Mouse (Mus musculus): Measurements from ENCODE around the gene Rreb1. TPM values are rescaled to one million over a fixed set of nuclear protein-coding genes. Genes with fewer than 3 reads are reported as not detected.

Rreb1 gene
- polyA plus RNA-seq, 1 experiment from 2014 or later = 4.8 TPM

DNA sequence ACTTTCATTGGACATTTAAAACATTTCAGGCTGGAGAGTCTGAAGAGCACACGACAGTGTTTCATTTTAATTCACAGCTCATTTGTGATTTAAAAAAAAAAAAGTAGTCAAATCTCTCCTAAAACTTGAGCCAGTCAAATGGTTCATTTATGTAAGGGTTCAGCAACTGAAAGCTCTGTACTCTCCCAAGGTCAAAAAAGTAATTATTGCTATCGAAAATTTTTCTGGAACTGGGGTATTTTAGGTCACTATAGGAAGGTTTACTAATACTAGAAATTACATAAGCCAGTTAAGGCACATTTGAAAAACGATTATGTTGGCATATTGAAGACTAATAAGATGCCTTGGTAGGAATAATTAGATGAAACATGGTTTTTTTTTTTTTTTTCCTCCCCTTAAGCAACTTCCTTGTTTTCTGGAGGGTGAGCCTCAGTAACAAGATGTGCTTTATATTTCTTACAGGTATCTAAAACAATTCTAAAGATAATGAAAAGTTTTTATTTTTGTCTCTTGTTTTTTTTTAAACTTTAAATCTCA, 77.1 kb downstream of the Rreb1 start:
- DNase-seq (no peak), ATAC-seq (ENCODE audit: low read depth) (no peak)
- Histone ChIP-seq H3K27me3 (no peaks in the 10 kb centered on the region), H3K9me3 (replicated peaks) (no peaks in the 10 kb centered on the region), H3K27ac (peak overlapping the region; percentile 93), H3K4me2 (peak overlapping the region; percentile 95), H3K4me1 (replicated peaks) (peaks cover 87% of the 10 kb centered on the region), H3K4me3 (replicated peaks) (peak overlapping the region; percentile 62), H3K9ac (peak overlapping the region; percentile 81), H3K36me3 (no peaks in the 10 kb centered on the region)
- WGBS (ENCODE audit: insufficient replicate concordance) = 21% methylated on average over 3 of the region's 3 CpGs

DNA sequence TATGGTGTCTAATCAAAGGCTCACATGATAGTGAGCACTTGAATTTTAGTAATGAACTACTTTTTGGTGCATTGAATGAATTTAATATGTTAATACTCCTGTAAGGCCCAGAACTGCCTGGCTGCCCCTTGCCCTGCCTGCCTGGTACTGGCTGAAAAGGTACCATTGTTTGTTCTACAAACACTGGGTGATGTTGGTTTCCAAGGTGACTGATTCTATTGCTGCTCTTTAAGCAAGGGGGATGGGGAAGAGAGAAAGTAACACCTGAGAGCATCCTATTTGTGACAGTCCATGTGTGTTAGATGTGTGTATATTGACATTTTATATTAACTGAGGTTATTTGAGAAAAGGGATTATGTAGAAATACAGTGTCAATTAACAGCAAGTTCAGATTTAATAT, 77.6 kb downstream of the Rreb1 start:
- no peak overlapping the region for H3K4me3 ChIP-seq (replicated peaks)
- H3K27ac ChIP-seq = peak overlapping the region; percentile 71
- DNase-seq = no peak
- no peaks in the 10 kb centered on the region for H3K9me3 ChIP-seq (replicated peaks)
- peaks cover 86% of the 10 kb centered on the region for H3K4me1 ChIP-seq (replicated peaks)
- ATAC-seq (ENCODE audit: low read depth) = no peak
- no peaks in the 10 kb centered on the region for H3K27me3 ChIP-seq
- no peak overlapping the region for H3K9ac ChIP-seq
- H3K36me3 ChIP-seq = no peaks in the 10 kb centered on the region
- peak overlapping the region; percentile 27; the same call in 1 of the 2 replicates for H3K4me2 ChIP-seq

DNA sequence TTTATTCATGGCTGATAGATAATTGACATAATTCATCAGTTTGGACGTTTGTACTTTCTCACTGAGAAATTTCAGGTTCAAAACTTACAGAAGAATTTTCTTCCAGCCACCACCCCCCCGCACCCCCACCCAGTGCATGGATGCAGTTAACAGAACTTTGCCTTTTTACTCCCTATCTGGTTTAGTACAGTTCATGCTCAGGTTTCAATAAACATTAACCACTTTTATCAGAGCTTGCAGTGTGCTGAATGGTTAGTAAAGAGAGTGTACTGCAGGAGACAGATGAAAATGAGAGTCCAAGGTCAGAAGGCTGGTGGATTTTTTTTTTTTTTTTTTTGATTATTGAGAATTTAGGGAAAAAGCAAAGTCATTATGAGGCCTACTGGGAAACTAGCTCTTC, 78.3 kb downstream of the Rreb1 start:
- ATAC-seq (ENCODE audit: low read depth) = 0 out of 2 replicates have a peak, but pooled peaks have one; percentile 12

DNA sequence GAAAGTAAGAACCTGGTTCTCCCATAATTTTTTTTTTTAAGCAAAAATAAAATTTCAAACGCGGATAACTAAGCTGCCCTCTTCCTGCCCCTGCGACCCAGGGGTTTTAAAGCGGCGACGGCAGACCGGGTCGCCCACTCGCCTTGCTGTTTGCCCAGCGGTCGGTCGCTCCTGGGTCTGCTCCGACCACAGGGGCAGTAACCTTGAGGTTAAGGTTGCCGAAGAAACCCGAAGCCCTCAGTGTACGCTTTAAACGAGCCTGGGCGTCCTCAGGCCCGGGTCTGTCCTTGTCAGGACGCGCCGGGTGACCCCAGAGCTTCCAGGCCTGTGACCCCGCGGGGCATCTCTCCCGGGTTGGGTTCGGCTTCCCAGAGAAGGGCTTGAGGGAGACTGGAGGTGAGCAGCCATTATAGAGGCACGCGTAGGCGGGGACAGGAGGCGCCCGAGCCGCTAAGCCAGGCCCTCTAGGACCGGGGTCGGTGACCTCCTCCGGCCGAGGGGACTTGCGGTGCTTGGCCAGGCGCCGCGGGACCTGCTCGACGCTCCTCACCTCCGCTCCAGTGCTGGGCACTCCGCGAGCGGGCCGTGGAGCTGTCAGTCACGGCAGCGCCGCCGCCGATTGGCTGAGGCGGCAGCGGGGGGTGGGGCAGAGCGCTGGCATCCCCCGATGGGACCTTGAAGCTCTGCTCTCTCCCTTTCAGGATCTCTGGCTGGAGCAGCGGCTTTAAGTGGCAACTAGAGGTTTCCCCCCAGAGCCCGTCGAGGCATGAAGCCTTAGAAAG, 79.3 kb downstream of the Rreb1 start:
- Histone ChIP-seq H3K27me3 (no peaks in the 10 kb centered on the region), H3K4me2 (peak overlapping the region; percentile 95), H3K27ac (peak overlapping the region; percentile 97), H3K4me1 (replicated peaks) (peaks cover 86% of the 10 kb centered on the region), H3K9me3 (replicated peaks) (no peaks in the 10 kb centered on the region), H3K9ac (peak overlapping the region; percentile 93), H3K36me3 (no peaks in the 10 kb centered on the region), H3K4me3 (replicated peaks) (peak overlapping the region; percentile 73)
- DNase-seq = peak; percentile 91
- under 1% methylated on average over 59 of the region's 59 CpGs for WGBS (ENCODE audit: insufficient replicate concordance)
- ATAC-seq (ENCODE audit: low read depth) = peak; percentile 85

More for the DNA sequence above, 78.3 kb downstream of the Rreb1 start:
- no peak for DNase-seq
- H3K9me3 ChIP-seq (replicated peaks) = no peaks in the 10 kb centered on the region
- H3K4me3 ChIP-seq (replicated peaks) = peak overlapping the region; percentile 73
- H3K27ac ChIP-seq = peak overlapping the region; percentile 97
- H3K27me3 ChIP-seq = no peaks in the 10 kb centered on the region
- peaks cover 86% of the 10 kb centered on the region for H3K4me1 ChIP-seq (replicated peaks)
- peak overlapping the region; percentile 95 for H3K4me2 ChIP-seq
- WGBS (ENCODE audit: insufficient replicate concordance) = 8% methylated on average over 2 of the region's 2 CpGs
- H3K9ac ChIP-seq = peak overlapping the region; percentile 93
- no peaks in the 10 kb centered on the region for H3K36me3 ChIP-seq

GRCm38 (mm10) chr13:37858066-37858501, 79.9 kb downstream of the Rreb1 start:
- DNase-seq (no peak), ATAC-seq (ENCODE audit: low read depth) (peak; percentile 41)
- 7% methylated on average over 19 of the region's 19 CpGs for WGBS (ENCODE audit: insufficient replicate concordance)
- peak overlapping the region; percentile 73 for H3K4me3 ChIP-seq (replicated peaks)
- H3K9me3 ChIP-seq (replicated peaks) = no peaks in the 10 kb centered on the region
- H3K4me2 ChIP-seq = peak overlapping the region; percentile 95
- peak overlapping the region; percentile 93 for H3K9ac ChIP-seq
- no peaks in the 10 kb centered on the region for H3K36me3 ChIP-seq
- no peaks in the 10 kb centered on the region for H3K27me3 ChIP-seq
- H3K27ac ChIP-seq = peak overlapping the region; percentile 97
- peaks cover 86% of the 10 kb centered on the region for H3K4me1 ChIP-seq (replicated peaks)

- peak overlapping the region; percentile 97 for H3K27ac ChIP-seq
- peaks cover 86% of the 10 kb centered on the region for H3K4me1 ChIP-seq (replicated peaks)
- peak overlapping the region; percentile 73 for H3K4me3 ChIP-seq (replicated peaks)
- no peaks in the 10 kb centered on the region for H3K9me3 ChIP-seq (replicated peaks)
- peak overlapping the region; percentile 93 for H3K9ac ChIP-seq
- no peaks in the 10 kb centered on the region for H3K36me3 ChIP-seq
- DNase-seq (no peak), ATAC-seq (ENCODE audit: low read depth) (no peak)
- H3K4me2 ChIP-seq = peak overlapping the region; percentile 95
- no peaks in the 10 kb centered on the region for H3K27me3 ChIP-seq
- 38% methylated on average over 9 of the region's 9 CpGs for WGBS (ENCODE audit: insufficient replicate concordance)
Measured at GRCm38 (mm10) chr13:37858508-37858907, 80.3 kb downstream of the Rreb1 start.

DNA sequence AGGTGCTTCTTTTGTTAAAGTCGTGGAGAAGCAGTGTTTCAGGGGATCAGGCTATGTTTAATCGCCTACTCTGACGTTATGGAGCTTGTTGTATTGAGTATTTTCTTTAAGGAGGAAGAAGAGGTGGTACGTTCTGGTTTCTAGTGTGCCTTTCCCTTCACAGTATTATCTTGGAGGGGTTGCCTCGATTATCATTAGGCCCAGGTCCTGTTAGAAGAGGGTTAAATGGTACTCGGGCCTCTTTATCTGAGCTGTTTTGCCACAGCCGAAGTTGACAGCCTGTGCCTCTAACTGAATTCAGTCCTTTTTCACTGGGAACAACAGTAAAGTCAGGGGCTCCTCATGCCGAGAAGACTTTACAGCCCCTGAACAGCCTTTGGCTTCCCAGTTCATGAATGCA, 81.6 kb downstream of the Rreb1 start:
- Histone ChIP-seq H3K27me3 (no peaks in the 10 kb centered on the region), H3K4me3 (replicated peaks) (peak overlapping the region; percentile 39), H3K27ac (peak overlapping the region; percentile 97), H3K9me3 (replicated peaks) (no peaks in the 10 kb centered on the region), H3K4me1 (replicated peaks) (peaks cover 87% of the 10 kb centered on the region), H3K36me3 (peaks cover 7% of the 10 kb centered on the region), H3K4me2 (peak overlapping the region; percentile 95), H3K9ac (peak overlapping the region; percentile 93)
- 20% methylated on average over 8 of the region's 8 CpGs for WGBS (ENCODE audit: insufficient replicate concordance)
- ATAC-seq (ENCODE audit: low read depth) = peak; percentile 69
- DNase-seq = peak; percentile 67

GRCm38 (mm10) chr13:37860204-37860603, 82.0 kb downstream of the Rreb1 start:
- DNase-seq (no peak), ATAC-seq (ENCODE audit: low read depth) (no peak)
- H3K27me3 ChIP-seq = no peaks in the 10 kb centered on the region
- peak overlapping the region; percentile 97 for H3K27ac ChIP-seq
- peak overlapping the region; percentile 39 for H3K4me3 ChIP-seq (replicated peaks)
- 23% methylated on average over 3 of the region's 3 CpGs for WGBS (ENCODE audit: insufficient replicate concordance)
- H3K9me3 ChIP-seq (replicated peaks) = no peaks in the 10 kb centered on the region
- H3K4me1 ChIP-seq (replicated peaks) = peaks cover 87% of the 10 kb centered on the region
- H3K4me2 ChIP-seq = peak overlapping the region; percentile 95
- peaks cover 7% of the 10 kb centered on the region for H3K36me3 ChIP-seq
- peak overlapping the region; percentile 93 for H3K9ac ChIP-seq

DNA sequence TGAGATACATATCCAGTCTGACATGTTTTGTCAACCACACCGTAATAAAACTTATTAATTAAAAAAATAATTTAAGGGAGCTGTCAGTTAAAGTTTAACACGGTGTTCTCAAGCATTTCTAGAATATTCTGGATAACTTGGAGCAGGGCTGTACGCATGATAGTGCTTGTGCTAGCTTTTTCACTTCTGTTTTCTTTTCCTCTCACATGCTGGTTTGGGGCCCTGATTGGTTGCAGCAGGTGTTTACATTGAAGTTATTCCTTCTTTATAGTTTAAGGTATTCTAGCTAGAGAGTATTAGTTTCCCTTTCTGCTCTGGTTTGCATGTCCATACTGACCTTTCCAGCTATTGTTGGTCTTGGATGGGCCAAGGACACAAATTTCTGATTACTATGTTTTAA, 82.6 kb downstream of the Rreb1 start:
- ATAC-seq (ENCODE audit: low read depth) = no peak
- DNase-seq = no peak
- Histone ChIP-seq H3K4me2 (peak overlapping the region; percentile 60), H3K27me3 (no peaks in the 10 kb centered on the region), H3K9me3 (replicated peaks) (no peaks in the 10 kb centered on the region), H3K9ac (peak overlapping the region; percentile 62), H3K36me3 (peaks cover 7% of the 10 kb centered on the region), H3K4me1 (replicated peaks) (peaks cover 89% of the 10 kb centered on the region), H3K27ac (peak overlapping the region; percentile 92), H3K4me3 (replicated peaks) (0 out of 2 replicates have a peak overlapping the region, but pooled peaks have one; percentile 21)
- 53% methylated on average over 3 of the region's 3 CpGs for WGBS (ENCODE audit: insufficient replicate concordance)

- H3K9me3 ChIP-seq (replicated peaks) = no peaks in the 10 kb centered on the region
- peak overlapping the region; percentile 92 for H3K27ac ChIP-seq
- ATAC-seq (ENCODE audit: low read depth) (no peak), DNase-seq (no peak)
- no peaks in the 10 kb centered on the region for H3K27me3 ChIP-seq
- H3K4me1 ChIP-seq (replicated peaks) = peaks cover 93% of the 10 kb centered on the region
- WGBS (ENCODE audit: insufficient replicate concordance) = 51% methylated on average over 6 of the region's 6 CpGs
- H3K36me3 ChIP-seq = peaks cover 7% of the 10 kb centered on the region
- no peak overlapping the region for H3K4me3 ChIP-seq (replicated peaks)
- H3K4me2 ChIP-seq = peak overlapping the region; percentile 60
- peak overlapping the region; percentile 62 for H3K9ac ChIP-seq
Measured at GRCm38 (mm10) chr13:37862492-37862891, 84.3 kb downstream of the Rreb1 start.

DNA sequence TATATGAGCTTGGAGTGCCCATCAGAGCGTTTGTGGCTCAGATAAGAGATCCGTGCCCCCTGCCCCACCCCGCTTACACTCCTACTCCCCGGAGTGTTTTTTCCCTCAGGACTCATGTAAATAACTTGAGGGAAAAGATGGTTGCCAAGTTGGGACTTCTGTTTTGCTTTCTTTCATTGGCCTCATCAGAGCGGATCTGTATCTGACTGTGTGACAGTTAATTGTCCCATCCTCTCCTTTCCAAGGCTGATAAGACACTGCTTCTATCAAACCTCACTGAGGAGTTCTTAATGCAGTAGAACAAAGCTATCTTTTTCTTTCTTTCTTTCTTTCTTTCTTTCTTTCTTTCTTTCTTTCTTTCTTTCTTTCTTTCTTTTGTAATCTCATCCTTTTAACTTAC, 85.4 kb downstream of the Rreb1 start:
- 16% methylated on average over 5 of the region's 5 CpGs for WGBS (ENCODE audit: insufficient replicate concordance)
- DNase-seq (no peak), ATAC-seq (ENCODE audit: low read depth) (peak; percentile 34; the same call in 1 of the 2 replicates)
- Histone ChIP-seq H3K4me1 (replicated peaks) (peaks cover 96% of the 10 kb centered on the region), H3K4me3 (replicated peaks) (peak overlapping the region; percentile 7; the same call in 1 of the 2 replicates), H3K9me3 (replicated peaks) (no peaks in the 10 kb centered on the region), H3K4me2 (peak overlapping the region; percentile 60), H3K27me3 (no peaks in the 10 kb centered on the region), H3K9ac (peak overlapping the region; percentile 62), H3K27ac (peak overlapping the region; percentile 92), H3K36me3 (peaks cover 7% of the 10 kb centered on the region)
